In genomic region chr12:80114031-80114891, GRCm38 (mm10) we compare ENCODE assay signal across 8 mouse cellular contexts. TPM values are rescaled to one million over a fixed set of nuclear protein-coding genes. Genes with fewer than 3 reads are reported as not detected.
A peak's percentile ranks its signal among the peaks of the same experiment; 100 is the strongest.
DNase-seq lines count a peak whose midpoint lies in the region; ATAC-seq and TF ChIP-seq lines count a peak whose summit lies in the region.

No protein-coding gene starts in this region.

- peak overlapping the region; percentile 90 for H3K4me2 ChIP-seq in hindbrain, embryonic 15.5 days
- peak overlapping the region; percentile 85 for H3K4me2 ChIP-seq in limb, embryonic 13.5 days (replicated peaks)
- H3K4me2 ChIP-seq in midbrain, embryonic 13.5 days (replicated peaks), result peak overlapping the region; percentile 94

- no peaks in the 10 kb centered on the region for H3K9me3 ChIP-seq in hindbrain, embryonic 15.5 days
- H3K9me3 ChIP-seq in limb, embryonic 13.5 days, result no peaks in the 10 kb centered on the region
- no peaks in the 10 kb centered on the region for H3K9me3 ChIP-seq in midbrain, embryonic 13.5 days

- H3K4me3 ChIP-seq in layer of hippocampus, adult 2 months, result peak overlapping the region; percentile 97
- H3K4me3 ChIP-seq in gastrocnemius, adult 2 months, result peak overlapping the region; percentile 97
- peak overlapping the region; percentile 65 for H3K4me3 ChIP-seq in hindbrain, embryonic 15.5 days
- H3K4me3 ChIP-seq in limb, embryonic 13.5 days, result peak overlapping the region; percentile 91
- H3K4me3 ChIP-seq in midbrain, embryonic 13.5 days (replicated peaks), result peak overlapping the region; percentile 70

- peaks cover 37% of the 10 kb centered on the region for H3K4me1 ChIP-seq in hindbrain, embryonic 15.5 days (replicated peaks)
- H3K4me1 ChIP-seq in limb, embryonic 13.5 days, result peaks cover 34% of the 10 kb centered on the region
- peaks cover 61% of the 10 kb centered on the region for H3K4me1 ChIP-seq in midbrain, embryonic 13.5 days (replicated peaks)

- peak overlapping the region; percentile 99 for H3K27ac ChIP-seq in layer of hippocampus, adult 2 months
- H3K27ac ChIP-seq in gastrocnemius, adult 2 months, result peak overlapping the region; percentile 99
- peak overlapping the region; percentile 87 for H3K27ac ChIP-seq in hindbrain, embryonic 15.5 days (replicated peaks)
- peak overlapping the region; percentile 99 for H3K27ac ChIP-seq in limb, embryonic 13.5 days
- peak overlapping the region; percentile 92 for H3K27ac ChIP-seq in midbrain, embryonic 13.5 days

- no peak for ATAC-seq in hindbrain, embryonic 15.5 days (ENCODE audit: low FRiP score, low read depth)
- ATAC-seq in limb, embryonic 13.5 days (ENCODE audit: low FRiP score, low read depth), result peak; percentile 2; the same call in 1 of the 2 replicates
- no peak for ATAC-seq in midbrain, embryonic 13.5 days

- no peak for DNase-seq in layer of hippocampus, adult 2 months (ENCODE audit: low spot score in 2 of 2)
- no peak for DNase-seq in layer of hippocampus, adult 11-12 months (ENCODE audit: low spot score)
- peak; percentile 60 for DNase-seq in cerebellum, postnatal 36 days
- DNase-seq in gastrocnemius, adult 2 months, result peak; percentile 91
- DNase-seq in spleen, adult 18-20 months, result peak; percentile 67 to 74

- intact Hi-C loops in gastrocnemius, adult 2 months (cut with DNase I), result loop anchor here (5.0 kb wide), 3 partner anchors 147 to 357 kb away; no protein-coding TSS in a partner anchor

- no peaks in the 10 kb centered on the region for H3K36me3 ChIP-seq in hindbrain, embryonic 15.5 days
- H3K36me3 ChIP-seq in limb, embryonic 13.5 days, result peaks cover 18% of the 10 kb centered on the region
- H3K36me3 ChIP-seq in midbrain, embryonic 13.5 days, result no peaks in the 10 kb centered on the region

- WGBS in hindbrain, embryonic 15.5 days, result under 1% methylated on average over 51 of the region's 51 CpGs
- under 1% methylated on average over 51 of the region's 51 CpGs for WGBS in limb, embryonic 13.5 days
- under 1% methylated on average over 51 of the region's 51 CpGs for WGBS in midbrain, embryonic 13.5 days

- peak overlapping the region; percentile 78 for H3K9ac ChIP-seq in hindbrain, embryonic 15.5 days
- H3K9ac ChIP-seq in limb, embryonic 13.5 days, result peak overlapping the region; percentile 89
- peak overlapping the region; percentile 80 for H3K9ac ChIP-seq in midbrain, embryonic 13.5 days (replicated peaks)

- TF ChIP-seq CTCF in layer of hippocampus, adult 2 months (conservative IDR thresholded peaks at IDR 0.05), result no peak
- TF ChIP-seq CTCF in gastrocnemius, adult 2 months (IDR thresholded peaks at IDR 0.05), result no peak

- H3K27me3 ChIP-seq in hindbrain, embryonic 15.5 days, result peaks cover 6% of the 10 kb centered on the region; the same call in 1 of the 2 replicates
- H3K27me3 ChIP-seq in limb, embryonic 13.5 days, result no peaks in the 10 kb centered on the region
- peaks cover 29% of the 10 kb centered on the region for H3K27me3 ChIP-seq in midbrain, embryonic 13.5 days

RNA-seq across cellular contexts. Expression of gene Zfp36l1, which starts 1.4 kb away (rescaled TPM):
- total RNA-seq in layer of hippocampus, adult 2 months (2021), result 10 to 100 TPM; 35.2 to 39.4 TPM
- 10 to 100 TPM; 25.7 to 46.6 TPM for total RNA-seq in gastrocnemius, adult 2 months (2021)
- 46.1 and 55.4 TPM in 2 replicates for polyA plus RNA-seq in hindbrain, embryonic 15.5 days (2015; fragmentation: Nextera tagmentation; extraction: Ambion mirVana)
- 134 and 146 TPM in 2 replicates for polyA plus RNA-seq in limb, embryonic 13.5 days (2015; fragmentation: Nextera tagmentation; extraction: Ambion mirVana)
- polyA plus RNA-seq in midbrain, embryonic 13.5 days (2015; fragmentation: Nextera tagmentation; extraction: Ambion mirVana), result 51.7 and 60.1 TPM in 2 replicates

Comparison
In these comparisons a context has a peak if more than half of its experiments do, and no peak if none do; other contexts are left out.
1. DNase-seq: peak in cerebellum, postnatal 36 days (2 of 2), gastrocnemius, adult 2 months (single experiment) and spleen, adult 18-20 months (2 of 2); none in layer of hippocampus, adult 2 months (0 of 2) and layer of hippocampus, adult 11-12 months (single experiment).
2. Peak in every context shown above with its lines, with median percentiles within 50 percentile points of each other: H3K27ac ChIP-seq, H3K4me3 ChIP-seq, H3K4me2 ChIP-seq and H3K9ac ChIP-seq.